Mouse (Mus musculus) T-cell, adult 66 days (primary cell): ENCODE data around the gene Fam45a. TPM values are rescaled to one million over a fixed set of nuclear protein-coding genes. Genes with fewer than 3 reads are reported as not detected.

Experiments
- total RNA-seq, 2 experiments: library from RNA; stranded (reverse); gene quantifications; 3 replicates in 1 of 2; 4 replicates in 1 of 2; pipeline ENCODE4 v1.2.4; 2023

Gene Fam45a
- 10 to 100 TPM; 30.6 to 36.1 TPM for total RNA-seq

DNA sequence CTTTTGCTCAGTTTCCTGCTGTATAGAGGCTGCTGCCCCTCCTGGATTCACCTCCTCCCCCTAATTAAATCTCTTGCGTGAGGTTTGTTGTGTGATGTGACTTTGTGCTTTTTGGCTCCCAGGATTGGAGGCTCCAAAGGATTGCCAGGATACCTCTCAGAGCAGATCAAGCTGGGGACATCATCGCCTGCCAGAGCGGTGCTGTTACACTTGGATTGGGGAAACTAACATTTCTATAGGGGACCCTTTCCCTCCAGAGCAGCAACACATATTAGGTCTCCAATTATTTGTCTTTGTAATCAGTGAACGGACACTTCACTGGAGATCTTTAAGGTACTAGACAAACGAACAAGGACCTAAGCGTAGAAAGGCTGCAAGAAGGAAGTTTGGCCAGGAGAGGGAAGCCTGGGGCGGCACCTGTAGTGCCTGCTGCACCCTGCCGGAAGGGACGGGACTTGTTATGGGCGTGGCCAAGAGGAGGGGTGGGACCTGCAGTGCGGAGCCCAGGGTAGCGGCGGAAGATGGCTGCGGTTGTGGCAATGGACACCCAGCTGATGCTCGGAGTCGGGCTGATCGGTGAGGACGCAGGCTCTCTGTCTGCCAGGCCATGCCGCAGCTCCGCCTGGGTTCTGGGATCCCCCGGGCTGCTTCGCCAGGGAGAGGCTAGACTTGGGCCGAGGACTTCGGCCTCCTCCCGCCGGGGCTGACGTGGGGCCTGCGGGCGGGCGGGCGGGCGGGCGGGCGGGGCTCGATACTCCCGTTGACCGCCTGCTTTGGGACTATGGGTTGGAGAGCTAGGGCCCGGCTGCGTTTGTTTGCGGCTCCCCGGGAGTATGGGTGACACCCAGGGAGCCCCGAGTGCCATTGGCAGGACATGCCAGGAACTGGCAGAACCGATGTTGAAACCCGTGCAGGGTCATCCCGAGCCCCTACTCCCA, at the start of gene Fam45a:
Gene Fam45a, plus strand, starts transcription at position 488 of the 938 bp plus-strand sequence.

DNA sequence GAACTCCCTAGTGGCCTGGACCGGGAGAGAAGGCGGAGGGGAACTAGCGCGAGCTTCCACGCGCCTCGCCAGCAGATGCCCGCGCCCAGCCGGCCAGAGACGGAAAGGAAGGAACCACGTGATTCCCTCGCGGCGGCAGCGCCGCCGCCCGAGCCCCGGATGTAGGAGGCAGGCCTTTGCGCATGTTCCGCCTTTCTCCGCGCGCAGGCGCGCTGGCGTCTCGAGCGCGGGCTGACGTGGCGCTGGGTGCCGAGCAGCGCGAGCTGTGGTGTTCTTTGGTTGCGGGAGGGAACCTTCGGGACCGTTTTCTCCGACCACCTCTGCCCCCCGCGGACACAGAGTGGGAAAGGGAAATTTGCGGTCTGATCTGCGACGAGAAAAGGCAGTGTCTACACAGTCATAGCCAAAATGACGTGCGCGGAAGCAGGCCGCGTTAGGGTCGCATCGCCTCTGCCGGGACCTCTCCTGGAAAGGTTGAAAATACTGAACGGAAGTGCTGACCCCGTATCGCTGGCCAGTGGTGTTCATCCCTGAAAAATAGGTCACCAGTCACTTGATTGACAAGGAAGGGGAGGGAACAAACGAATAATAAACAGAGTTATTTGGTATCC, 20.7 kb upstream of the Fam45a start, which contains the start of gene Eif3a:
Gene Eif3a, minus strand, starts transcription at position 108 of the 611 bp plus-strand sequence.

DNA sequence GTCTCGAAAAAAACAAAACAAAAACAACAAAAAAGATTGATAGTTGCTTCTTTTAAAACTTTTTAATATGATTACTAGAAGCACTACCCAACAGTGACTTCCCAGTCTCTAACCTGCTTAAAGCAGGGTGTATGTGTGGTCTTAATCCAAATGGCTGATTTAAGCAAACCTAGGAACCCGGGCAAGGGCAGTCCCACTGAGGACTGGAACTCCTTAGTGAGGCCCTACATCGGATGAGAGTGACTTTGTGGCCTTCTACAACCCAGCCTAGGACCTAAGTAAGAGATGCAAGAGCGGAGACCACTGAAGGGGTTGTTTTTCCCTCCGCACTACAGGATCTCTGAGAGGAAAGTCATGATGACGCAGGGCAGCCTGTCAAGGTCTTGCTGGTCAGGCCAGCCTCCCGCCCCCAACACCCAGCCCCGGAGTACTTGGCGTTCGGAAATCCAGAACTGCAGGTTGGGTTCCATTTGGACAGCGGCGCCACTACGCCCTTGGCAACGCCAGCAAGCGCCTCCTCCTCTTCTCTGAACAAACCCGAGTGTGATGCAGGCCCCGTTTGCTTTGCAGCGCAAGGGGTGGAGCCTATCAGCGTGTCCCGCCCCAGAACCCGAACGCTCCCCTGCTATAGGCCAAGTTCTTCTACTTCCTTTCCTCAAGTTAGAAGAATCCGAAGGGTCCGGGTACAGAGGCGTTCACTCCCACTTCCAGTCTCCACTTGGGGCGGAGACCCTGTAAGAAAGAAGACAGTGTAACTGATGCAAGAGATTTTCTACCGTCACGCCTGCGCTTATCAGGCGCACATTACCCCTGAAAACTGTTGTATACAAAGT, 49.7 kb downstream of the Fam45a start, which contains the start of gene Sfxn4:
Gene Sfxn4, minus strand, starts transcription at position 612 of the 833 bp plus-strand sequence.

DNA sequence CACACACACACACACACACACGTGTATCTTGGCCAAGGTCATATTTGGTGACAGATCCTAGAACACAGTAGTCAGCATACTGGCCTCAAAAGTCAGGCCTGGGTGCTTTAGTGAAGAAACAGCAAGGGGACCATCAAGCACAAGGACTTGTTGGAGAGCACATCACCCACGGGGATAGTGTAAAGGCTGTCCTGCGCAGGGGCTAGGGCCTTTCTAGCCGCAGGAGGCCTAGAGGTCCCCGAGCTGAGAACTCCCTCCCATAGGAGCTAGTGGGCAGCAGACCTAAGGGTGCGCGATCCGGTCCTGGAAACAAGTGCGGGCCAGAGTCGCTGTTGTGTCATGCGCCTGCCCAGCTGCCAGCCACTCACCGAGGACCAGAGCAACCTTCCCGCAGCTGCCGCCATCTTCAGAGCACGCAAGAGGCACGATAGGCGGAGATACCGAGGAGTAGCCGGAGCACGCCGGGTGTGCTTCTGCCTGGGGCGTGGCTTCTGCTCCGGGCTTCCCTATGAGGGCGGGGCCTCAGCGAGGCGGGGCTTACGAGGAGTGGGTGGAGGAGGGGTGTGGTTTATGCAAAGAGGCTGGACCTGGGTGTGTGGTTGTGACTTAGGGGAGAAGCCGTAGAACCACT, 62.8 kb downstream of the Fam45a start, which contains the start of gene Prdx3:
Gene Prdx3, minus strand, starts transcription at position 493 of the 631 bp plus-strand sequence.

Other genes with a start within 250 kb of the Fam45a start
- 10 to 100 TPM; 61.8 to 72.8 TPM for gene Cacul1, start 230.6 kb upstream of the Fam45a start, total RNA-seq
- gene Nanos1, start 55.6 kb upstream of the Fam45a start, total RNA-seq = 1 to 10 TPM; 5.0 to 5.1 TPM
- gene Eif3a, start 20.9 kb upstream of the Fam45a start, total RNA-seq = 100 to 1,000 TPM; 205 to 219 TPM
- 1 to 10 TPM; 3.4 to 4.4 TPM for gene Sfxn4, start 49.9 kb downstream of the Fam45a start, total RNA-seq
- gene Prdx3, start 63.0 kb downstream of the Fam45a start, total RNA-seq = 10 to 100 TPM; 47.1 to 60.6 TPM
- 1 to 10 TPM; 3.2 to 7.8 TPM for gene Grk5, start 78.2 kb downstream of the Fam45a start, total RNA-seq